Mouse (Mus musculus) hindbrain, embryonic 13.5 days (tissue): ENCODE results near the gene Arcn1. TPM values are rescaled to one million over a fixed set of nuclear protein-coding genes. Genes with fewer than 3 reads are reported as not detected.

Experiments used
- ATAC-seq: fragments of 200-750 bp; cut with Nextera tagmentation; 2 replicates; pipeline ENCODE4 v1.8.0; 2017; ENCODE audit warnings: moderate TSS enrichment; ENCODE audit not compliant: low FRiP score
- H3K27ac ChIP-seq: fragments of 300-500 bp; sonication (generic); 2 replicates; pipeline ENCODE4 v1.5.1; 2015; ENCODE audit warnings: inconsistent platforms, mild to moderate bottlenecking, moderate library complexity
- H3K27me3 ChIP-seq: fragments of 300-500 bp; sonication (generic); 2 replicates; pipeline ENCODE4 v1.6.1; 2015; ENCODE audit warnings: mild to moderate bottlenecking, inconsistent platforms
- H3K36me3 ChIP-seq: fragments of 300-500 bp; sonication (generic); 2 replicates; pipeline ENCODE4 v1.6.1; 2015; ENCODE audit warnings: mild to moderate bottlenecking, inconsistent platforms
- H3K4me1 ChIP-seq: fragments of 300-500 bp; sonication (generic); replicated peaks from 2 replicates; pipeline ENCODE4 v1.6.1; 2015; ENCODE audit warnings: inconsistent platforms
- H3K4me2 ChIP-seq: fragments of 300-500 bp; sonication (generic); 2 replicates; pipeline ENCODE4 v1.6.1; 2015; ENCODE audit warnings: inconsistent platforms, mild to moderate bottlenecking, moderate library complexity
- H3K4me3 ChIP-seq: fragments of 300-500 bp; sonication (generic); 2 replicates; pipeline ENCODE4 v1.5.1; 2015; ENCODE audit warnings: mild to moderate bottlenecking, inconsistent platforms
- H3K9ac ChIP-seq: fragments of 300-500 bp; sonication (generic); 2 replicates; pipeline ENCODE4 v1.6.1; 2015; ENCODE audit warnings: mild to moderate bottlenecking, inconsistent platforms
- H3K9me3 ChIP-seq: fragments of 300-500 bp; sonication (generic); 2 replicates; pipeline ENCODE4 v1.6.1; 2016; ENCODE audit warnings: inconsistent platforms
- WGBS: fragments of 180-500 bp; shearing (Covaris S2); methylation state at CpG from one replicate; pipeline ENCODE4 v1.1.7; 2015; 5-methylcytosine and 5-hydroxymethylcytosine counted together
- polyA plus RNA-seq: library from polyadenylated mRNA; unstranded; fragments of >200 nt; fragmentation: Nextera tagmentation; extraction: Ambion mirVana; gene quantifications from 2 replicates; pipeline ENCODE4 v1.2.1, GENCODE M21; 2015

Arcn1 gene
- polyA plus RNA-seq, 1 experiment from 2014 or later, result 142 TPM

- H3K4me1 ChIP-seq, result no peaks in the 10 kb centered on the region
- 95% methylated on average over 16 of the region's 16 CpGs for WGBS
- ATAC-seq, result no peak
- no peaks in the 10 kb centered on the region for H3K27me3 ChIP-seq
- H3K4me3 ChIP-seq, result no peak overlapping the region
- peaks cover 100% of the 10 kb centered on the region for H3K36me3 ChIP-seq
- no peak overlapping the region for H3K9ac ChIP-seq
- no peak overlapping the region for H3K27ac ChIP-seq
- no peaks in the 10 kb centered on the region for H3K9me3 ChIP-seq
- no peak overlapping the region for H3K4me2 ChIP-seq
These were observed 69.8 kb downstream of the Arcn1 start for GRCm38 (mm10) chr9:44697866-44698265.

GRCm38 (mm10) chr9:44693071-44693470 lies 74.6 kb downstream of the Arcn1 start:
- no peak overlapping the region for H3K4me3 ChIP-seq
- H3K27me3 ChIP-seq, result no peaks in the 10 kb centered on the region
- H3K27ac ChIP-seq, result no peak overlapping the region
- H3K9me3 ChIP-seq, result no peaks in the 10 kb centered on the region
- peaks cover 92% of the 10 kb centered on the region for H3K36me3 ChIP-seq
- H3K4me2 ChIP-seq, result no peak overlapping the region
- 82% methylated on average over 11 of the region's 11 CpGs for WGBS
- no peak for ATAC-seq
- no peak overlapping the region for H3K9ac ChIP-seq
- 0 out of 2 replicates have a peak, but pooled peaks cover 4% of the 10 kb centered on the region for H3K4me1 ChIP-seq

DNA sequence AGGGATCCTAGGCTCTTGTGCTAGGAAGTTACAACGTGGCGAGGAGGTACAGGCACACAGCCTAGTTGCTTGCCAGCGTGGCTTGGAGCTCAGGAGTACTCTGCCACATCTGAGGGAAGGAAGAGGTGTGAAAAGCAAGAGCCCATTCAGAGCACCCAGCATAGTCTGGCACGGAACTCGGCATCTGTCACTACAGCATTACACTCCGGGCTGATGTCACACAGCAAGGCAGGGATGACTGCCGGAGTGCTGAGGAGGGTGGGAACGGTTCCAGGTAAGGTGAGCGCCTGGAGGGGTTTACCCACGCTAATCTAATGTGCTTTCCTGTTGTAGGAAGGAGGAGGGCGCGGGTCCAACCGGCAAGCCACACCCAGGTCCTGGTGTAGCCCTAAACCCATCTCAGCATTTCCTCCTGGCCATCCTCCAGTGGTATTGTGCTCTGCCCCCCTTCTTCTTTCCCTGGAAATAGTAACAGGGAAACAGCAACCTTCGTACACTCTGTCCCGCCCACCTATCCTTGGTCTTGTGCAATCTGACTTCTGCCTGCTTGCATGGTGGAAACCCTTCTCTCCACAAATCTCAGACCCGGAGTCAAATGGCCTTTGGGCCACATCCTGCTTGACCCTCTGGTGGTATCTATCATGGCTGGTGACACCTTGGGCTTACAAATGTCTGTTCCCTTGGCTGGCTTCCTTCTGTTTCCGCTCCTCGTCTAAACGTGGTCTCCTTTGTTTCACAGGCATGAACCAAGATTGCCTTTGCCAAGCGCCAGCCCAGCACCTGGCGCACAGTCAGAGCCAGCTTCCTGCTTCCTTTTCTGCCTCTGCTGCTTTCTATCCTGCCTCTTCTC lies 75.7 kb downstream of the Arcn1 start:
- no peak for ATAC-seq
- peaks cover 15% of the 10 kb centered on the region for H3K4me1 ChIP-seq
- H3K9ac ChIP-seq, result 0 out of 2 replicates have a peak overlapping the region, but pooled peaks have one; percentile 16
- H3K9me3 ChIP-seq, result no peaks in the 10 kb centered on the region
- H3K27ac ChIP-seq, result no peak overlapping the region; the same call in 1 of the 2 replicates
- no peak overlapping the region for H3K4me3 ChIP-seq
- H3K36me3 ChIP-seq, result peaks cover 92% of the 10 kb centered on the region
- H3K27me3 ChIP-seq, result no peaks in the 10 kb centered on the region
- H3K4me2 ChIP-seq, result no peak overlapping the region
- 86% methylated on average over 21 of the region's 21 CpGs for WGBS

Other genes with a start within 250 kb of the Arcn1 start
- 0.10 TPM in 1 of 2 replicates, not detected in the other for gene Cxcr5, start 206.0 kb downstream of the Arcn1 start, polyA plus RNA-seq
- gene Ddx6, start 163.0 kb downstream of the Arcn1 start, polyA plus RNA-seq, result 26.1 and 28.2 TPM in 2 replicates
- gene Treh, start 94.6 kb downstream of the Arcn1 start, polyA plus RNA-seq, result not detected in 2 replicates
- 44.5 and 48.8 TPM in 2 replicates for gene Phldb1, start 32.6 kb downstream of the Arcn1 start, polyA plus RNA-seq
- gene Ift46, start 63 bp upstream of the Arcn1 start, polyA plus RNA-seq, result 158 and 163 TPM in 2 replicates
- gene Tmem25, start 31.5 kb upstream of the Arcn1 start, polyA plus RNA-seq, result 10.9 and 12.7 TPM in 2 replicates
- gene Ttc36, start 35.2 kb upstream of the Arcn1 start, polyA plus RNA-seq, result 0.55 TPM in 1 of 2 replicates, not detected in the other
- gene Kmt2a, start 113.5 kb upstream of the Arcn1 start, polyA plus RNA-seq, result 15.8 and 20.6 TPM in 2 replicates
- gene Atp5l, start 152.9 kb upstream of the Arcn1 start, polyA plus RNA-seq, result 795 and 863 TPM in 2 replicates
- gene Ube4a, start 197.8 kb upstream of the Arcn1 start, polyA plus RNA-seq, result 35.6 and 37.7 TPM in 2 replicates
- gene Cd3g, start 212.6 kb upstream of the Arcn1 start, polyA plus RNA-seq, result not detected in 2 replicates
- not detected in 2 replicates for gene Cd3d, start 213.9 kb upstream of the Arcn1 start, polyA plus RNA-seq
- gene Cd3e, start 241.8 kb upstream of the Arcn1 start, polyA plus RNA-seq, result not detected in 2 replicates